Mouse (Mus musculus) hindbrain, embryonic 13.5 days (tissue): ENCODE results near the gene Ica1. TPM values are rescaled to one million over a fixed set of nuclear protein-coding genes. Genes with fewer than 3 reads are reported as not detected.

Experiments used
- ATAC-seq: fragments of 200-750 bp; cut with Nextera tagmentation; 2 replicates; pipeline ENCODE4 v1.8.0; 2017; ENCODE audit warnings: moderate TSS enrichment; ENCODE audit not compliant: low FRiP score
- H3K27ac ChIP-seq: fragments of 300-500 bp; sonication (generic); 2 replicates; pipeline ENCODE4 v1.5.1; 2015; ENCODE audit warnings: inconsistent platforms, mild to moderate bottlenecking, moderate library complexity
- H3K27me3 ChIP-seq: fragments of 300-500 bp; sonication (generic); 2 replicates; pipeline ENCODE4 v1.6.1; 2015; ENCODE audit warnings: mild to moderate bottlenecking, inconsistent platforms
- H3K36me3 ChIP-seq: fragments of 300-500 bp; sonication (generic); 2 replicates; pipeline ENCODE4 v1.6.1; 2015; ENCODE audit warnings: mild to moderate bottlenecking, inconsistent platforms
- H3K4me1 ChIP-seq: fragments of 300-500 bp; sonication (generic); replicated peaks from 2 replicates; pipeline ENCODE4 v1.6.1; 2015; ENCODE audit warnings: inconsistent platforms
- H3K4me2 ChIP-seq: fragments of 300-500 bp; sonication (generic); 2 replicates; pipeline ENCODE4 v1.6.1; 2015; ENCODE audit warnings: inconsistent platforms, mild to moderate bottlenecking, moderate library complexity
- H3K4me3 ChIP-seq: fragments of 300-500 bp; sonication (generic); 2 replicates; pipeline ENCODE4 v1.5.1; 2015; ENCODE audit warnings: mild to moderate bottlenecking, inconsistent platforms
- H3K9ac ChIP-seq: fragments of 300-500 bp; sonication (generic); 2 replicates; pipeline ENCODE4 v1.6.1; 2015; ENCODE audit warnings: mild to moderate bottlenecking, inconsistent platforms
- H3K9me3 ChIP-seq: fragments of 300-500 bp; sonication (generic); 2 replicates; pipeline ENCODE4 v1.6.1; 2016; ENCODE audit warnings: inconsistent platforms
- WGBS: fragments of 180-500 bp; shearing (Covaris S2); methylation state at CpG from one replicate; pipeline ENCODE4 v1.1.7; 2015; 5-methylcytosine and 5-hydroxymethylcytosine counted together
- polyA plus RNA-seq: library from polyadenylated mRNA; unstranded; fragments of >200 nt; fragmentation: Nextera tagmentation; extraction: Ambion mirVana; gene quantifications from 2 replicates; pipeline ENCODE4 v1.2.1, GENCODE M21; 2015

Gene Ica1
- polyA plus RNA-seq, 1 experiment from 2014 or later = 48.1 TPM

GRCm38 (mm10) chr6:8628715-8629267 lies 149.5 kb downstream of the Ica1 start:
- Histone ChIP-seq H3K36me3 (0 out of 2 replicates have a peak, but pooled peaks cover 3% of the 10 kb centered on the region), H3K27ac (no peak overlapping the region), H3K9me3 (no peaks in the 10 kb centered on the region), H3K9ac (no peak overlapping the region), H3K4me2 (no peak overlapping the region), H3K4me3 (no peak overlapping the region), H3K4me1 (no peaks in the 10 kb centered on the region; the same call in 1 of the 2 replicates), H3K27me3 (no peaks in the 10 kb centered on the region)
- WGBS = 81% methylated on average over 7 of the region's 7 CpGs
- no peak for ATAC-seq

- Histone ChIP-seq H3K4me3 (no peak overlapping the region), H3K27ac (no peak overlapping the region), H3K9me3 (no peaks in the 10 kb centered on the region), H3K4me2 (no peak overlapping the region), H3K27me3 (no peaks in the 10 kb centered on the region), H3K4me1 (no peaks in the 10 kb centered on the region; the same call in 1 of the 2 replicates), H3K9ac (no peak overlapping the region), H3K36me3 (0 out of 2 replicates have a peak, but pooled peaks cover 3% of the 10 kb centered on the region)
- WGBS = 93% methylated on average over 8 of the region's 8 CpGs
- no peak for ATAC-seq
These were observed 150.1 kb downstream of the Ica1 start for GRCm38 (mm10) chr6:8628226-8628625.

GRCm38 (mm10) chr6:8623045-8623444 lies 155.2 kb downstream of the Ica1 start:
- Histone ChIP-seq H3K27me3 (no peaks in the 10 kb centered on the region), H3K9me3 (peaks cover 6% of the 10 kb centered on the region; the same call in 1 of the 2 replicates), H3K36me3 (no peaks in the 10 kb centered on the region), H3K4me2 (no peak overlapping the region), H3K27ac (no peak overlapping the region), H3K4me3 (no peak overlapping the region), H3K9ac (no peak overlapping the region), H3K4me1 (no peaks in the 10 kb centered on the region)
- no peak for ATAC-seq
- WGBS = 87% methylated on average over 3 of the region's 3 CpGs

GRCm38 (mm10) chr6:8619582-8620350 lies 158.5 kb downstream of the Ica1 start:
- no peaks in the 10 kb centered on the region for H3K36me3 ChIP-seq
- H3K9ac ChIP-seq = no peak overlapping the region
- no peaks in the 10 kb centered on the region for H3K4me1 ChIP-seq
- WGBS = 83% methylated on average over 4 of the region's 4 CpGs
- peaks cover 6% of the 10 kb centered on the region; the same call in 1 of the 2 replicates for H3K9me3 ChIP-seq
- no peaks in the 10 kb centered on the region for H3K27me3 ChIP-seq
- no peak overlapping the region for H3K4me2 ChIP-seq
- H3K27ac ChIP-seq = no peak overlapping the region
- no peak overlapping the region for H3K4me3 ChIP-seq
- ATAC-seq = no peak

- Histone ChIP-seq H3K9ac (no peak overlapping the region), H3K36me3 (no peaks in the 10 kb centered on the region), H3K4me3 (no peak overlapping the region), H3K9me3 (peaks cover 6% of the 10 kb centered on the region; the same call in 1 of the 2 replicates), H3K4me1 (no peaks in the 10 kb centered on the region), H3K27me3 (no peaks in the 10 kb centered on the region), H3K27ac (no peak overlapping the region), H3K4me2 (no peak overlapping the region)
- ATAC-seq = no peak
- 74% methylated on average over 2 of the region's 2 CpGs for WGBS
These were observed 160.9 kb downstream of the Ica1 start for GRCm38 (mm10) chr6:8617369-8617768.

- Histone ChIP-seq H3K4me1 (no peaks in the 10 kb centered on the region), H3K9me3 (no peaks in the 10 kb centered on the region), H3K27me3 (no peaks in the 10 kb centered on the region), H3K9ac (no peak overlapping the region), H3K27ac (no peak overlapping the region), H3K4me3 (no peak overlapping the region), H3K36me3 (peaks cover 10% of the 10 kb centered on the region), H3K4me2 (no peak overlapping the region)
- no peak for ATAC-seq
- 94% methylated on average over 9 of the region's 9 CpGs for WGBS
These were observed 186.6 kb downstream of the Ica1 start for GRCm38 (mm10) chr6:8591665-8592064.

- whole genome bisulfite sequencing = 95% methylated on average over 3 of the region's 3 CpGs
- Histone ChIP-seq H3K4me2 (no peak overlapping the region), H3K27ac (no peak overlapping the region), H3K27me3 (no peaks in the 10 kb centered on the region), H3K4me3 (no peak overlapping the region), H3K9ac (no peak overlapping the region), H3K9me3 (no peaks in the 10 kb centered on the region), H3K36me3 (peaks cover 5% of the 10 kb centered on the region; the same call in 1 of the 2 replicates), H3K4me1 (no peaks in the 10 kb centered on the region)
- ATAC-seq = no peak
These were observed 194.4 kb downstream of the Ica1 start for GRCm38 (mm10) chr6:8583892-8584291.

GRCm38 (mm10) chr6:8582377-8582776 lies 195.9 kb downstream of the Ica1 start:
- Histone ChIP-seq H3K4me1 (no peaks in the 10 kb centered on the region), H3K9ac (no peak overlapping the region), H3K4me2 (no peak overlapping the region), H3K9me3 (no peaks in the 10 kb centered on the region), H3K4me3 (no peak overlapping the region), H3K36me3 (peaks cover 5% of the 10 kb centered on the region; the same call in 1 of the 2 replicates), H3K27ac (no peak overlapping the region), H3K27me3 (no peaks in the 10 kb centered on the region)
- ATAC-seq = no peak
- WGBS = 93% methylated on average over 9 of the region's 9 CpGs

Other genes with a start within 250 kb of the Ica1 start
- 73.9 and 83.4 TPM in 2 replicates for gene Nxph1, start 169.9 kb upstream of the Ica1 start, polyA plus RNA-seq